ENCODE assay signal across 9 mouse cellular contexts in genomic region chr9:40376711-40377410, GRCm38 (mm10).
A peak's percentile ranks its signal among the peaks of the same experiment; 100 is the strongest.
DNase-seq lines count a peak whose midpoint lies in the region; ATAC-seq and TF ChIP-seq lines count a peak whose summit lies in the region.
"Had no signal": no experiment of that assay in that cellular context is flagged by ENCODE, and none has a peak within 500 bp of the region (broad histone marks: within the 10 kb centered on the region; RNA-seq: fewer than 3 reads in every experiment).

No protein-coding gene starts in this region.

- no peak for TF ChIP-seq EP300 in liver, embryonic 14.5 days (IDR thresholded peaks at IDR 0.05; ENCODE audit: low read depth)

- H3K4me3 ChIP-seq in cerebellum, adult 2 months (replicated peaks; ENCODE audit: insufficient read depth, low read depth, low read length), result peak overlapping the region; percentile 78
- H3K4me3 ChIP-seq in E14TG2a.4 (replicated peaks; ENCODE audit: low read length), result peak overlapping the region; percentile 60
- no peak overlapping the region; the same call in 1 of the 2 replicates for H3K4me3 ChIP-seq in forebrain, embryonic 15.5 days
- H3K4me3 ChIP-seq in liver, embryonic 14.5 days (ENCODE audit: insufficient read depth in 1 of 2, low read depth in 2 of 2, low read length in 2 of 2), result no peak overlapping the region

- peaks cover 32% of the 10 kb centered on the region for H3K4me1 ChIP-seq in cerebellum, adult 2 months (ENCODE audit: control insufficient read depth, insufficient read depth, low read length)
- H3K4me1 ChIP-seq in E14TG2a.4 (replicated peaks; ENCODE audit: low read depth, low read length), result peaks cover 39% of the 10 kb centered on the region
- H3K4me1 ChIP-seq in forebrain, embryonic 15.5 days, result peaks cover 32% of the 10 kb centered on the region
- H3K4me1 ChIP-seq in liver, embryonic 14.5 days (replicated peaks; ENCODE audit: control insufficient read depth in 2 of 2, insufficient read depth in 2 of 2, low read length in 1 of 2), result no peaks in the 10 kb centered on the region

- DNase-seq in cerebellum, adult 2 months, result peak; percentile 60 to 63
- DNase-seq in cerebellum, adult 8-10 months, result no peak
- no peak for DNase-seq in liver, embryonic 14.5 days (ENCODE audit: low read depth in 3 of 3, low spot score in 3 of 3)
- no peak for DNase-seq in adrenal gland, postnatal 36 days
- DNase-seq in left cerebral cortex, postnatal 4 days, result no peak
- DNase-seq in ovary, postnatal 10 days (ENCODE audit: low spot score), result no peak

- H3K36me3 ChIP-seq in E14TG2a.4 (ENCODE audit: insufficient read depth, low read length), result 0 out of 2 replicates have a peak, but pooled peaks cover 5% of the 10 kb centered on the region
- H3K36me3 ChIP-seq in forebrain, embryonic 15.5 days, result no peaks in the 10 kb centered on the region
- no peaks in the 10 kb centered on the region for H3K36me3 ChIP-seq in liver, embryonic 14.5 days (replicated peaks; ENCODE audit: control insufficient read depth, insufficient read depth, low read depth)

- intact Hi-C loops in left cerebral cortex, postnatal 4 days (cut with DNase I), result no loop called here

- no peak overlapping the region for H3K9ac ChIP-seq in forebrain, embryonic 15.5 days (replicated peaks)
- no peak overlapping the region for H3K9ac ChIP-seq in liver, embryonic 14.5 days (replicated peaks)

- WGBS in cerebellum, adult 2 months, result 54% methylated on average over 9 of the region's 9 CpGs
- WGBS in forebrain, embryonic 15.5 days, result 51% methylated on average over 9 of the region's 9 CpGs
- WGBS in liver, embryonic 14.5 days (ENCODE audit: insufficient replicate concordance), result 64% methylated on average over 9 of the region's 9 CpGs

- peak; percentile 13; the same call in 1 of the 2 replicates for TF ChIP-seq POLR2A in cerebellum, adult 2 months (IDR thresholded peaks at IDR 0.05; ENCODE audit: borderline replicate concordance, insufficient read depth, low read length)

- ATAC-seq in forebrain, embryonic 15.5 days (replicated peaks), result peak; percentile 36; the same call in 1 of the 2 replicates
- ATAC-seq in liver, embryonic 14.5 days (ENCODE audit: insufficient read depth), result no peak
- ATAC-seq: activated CD4-positive, CD25-positive, alpha-beta regulatory T cell, adult 4 months had no signal

- TF ChIP-seq CTCF in cerebellum, adult 2 months (IDR thresholded peaks at IDR 0.05; ENCODE audit: borderline replicate concordance, insufficient read depth, low read depth, low read length), result no peak
- TF ChIP-seq CTCF in E14TG2a.4 (conservative IDR thresholded peaks at IDR 0.05; ENCODE audit: low read length), result no peak
- TF ChIP-seq CTCF in liver, embryonic 14.5 days (IDR thresholded peaks at IDR 0.05; ENCODE audit: low read depth), result no peak

- 0 out of 2 replicates have a peak, but pooled peaks cover 4% of the 10 kb centered on the region for H3K9me3 ChIP-seq in E14TG2a.4 (ENCODE audit: low read length)
- H3K9me3 ChIP-seq in forebrain, embryonic 15.5 days, result no peaks in the 10 kb centered on the region
- H3K9me3 ChIP-seq in liver, embryonic 14.5 days (ENCODE audit: control insufficient read depth, low read length), result no peaks in the 10 kb centered on the region

- peak overlapping the region; percentile 56 for H3K4me2 ChIP-seq in forebrain, embryonic 15.5 days (replicated peaks)
- H3K4me2 ChIP-seq in liver, embryonic 14.5 days (ENCODE audit: low read depth), result 0 out of 2 replicates have a peak overlapping the region, but pooled peaks have one; percentile 24

- H3K27me3 ChIP-seq in cerebellum, adult 2 months (ENCODE audit: control insufficient read depth, insufficient read depth, low read length), result no peaks in the 10 kb centered on the region
- no peaks in the 10 kb centered on the region for H3K27me3 ChIP-seq in E14TG2a.4 (ENCODE audit: insufficient read depth, low read length)
- no peaks in the 10 kb centered on the region for H3K27me3 ChIP-seq in forebrain, embryonic 15.5 days
- no peaks in the 10 kb centered on the region for H3K27me3 ChIP-seq in liver, embryonic 14.5 days (ENCODE audit: control insufficient read depth, insufficient read depth, low read length)

- H3K27ac ChIP-seq in cerebellum, adult 2 months (ENCODE audit: insufficient read depth, low read length), result peak overlapping the region; percentile 98
- H3K27ac ChIP-seq in forebrain, embryonic 15.5 days (replicated peaks), result no peak overlapping the region
- no peak overlapping the region for H3K27ac ChIP-seq in liver, embryonic 14.5 days

Comparison
In these comparisons a context has a peak if more than half of its experiments do, and no peak if none do; other contexts are left out.
1. DNase-seq: peak in cerebellum, adult 2 months (2 of 2); none in cerebellum, adult 8-10 months (single experiment), liver, embryonic 14.5 days (0 of 3), adrenal gland, postnatal 36 days (0 of 2), left cerebral cortex, postnatal 4 days (single experiment) and ovary, postnatal 10 days (single experiment).
2. H3K4me3 ChIP-seq: peak in cerebellum, adult 2 months (single experiment) and E14TG2a.4 (single experiment); none in forebrain, embryonic 15.5 days (single experiment) and liver, embryonic 14.5 days (0 of 2).